Mouse (Mus musculus): ENCODE measurements around the gene Vps35l.

GRCm38 (mm10) chr7:118852611-118853010, 112.6 kb downstream of the Vps35l start:
- TF ChIP-seq CTCF (IDR thresholded peaks at IDR 0.05; ENCODE audit: insufficient read depth, low read length) (no peak), POLR2A (IDR thresholded peaks at IDR 0.05; ENCODE audit: borderline replicate concordance, extremely low read depth, low read depth, low read length) (no peak)
